Mouse (Mus musculus) kidney, adult 11 months (tissue): ENCODE measurements around the gene Rps19.
"Not testable (repeated sequence)": the region's sequence is repeated elsewhere in the genome, so short reads cannot be mapped to it uniquely, and the experiment has no call there.

ENCODE experiments used
- DNase-seq: peaks from one replicate; pipeline ENCODE4 v3.0.0; 2022

Gene Rps19

GRCm38 (mm10) chr7:24883896-24884692, at the start of gene Rps19:
Gene Rps19 (plus strand): TSS chr7:24884371.
- DNase-seq: peak; percentile 100

- not testable (repeated sequence) for DNase-seq
Measured at GRCm38 (mm10) chr7:24838732-24839409, 45.3 kb upstream of the Rps19 start.

- no peak for DNase-seq
Measured at GRCm38 (mm10) chr7:24839410-24839808, 44.8 kb upstream of the Rps19 start.

- no peak for DNase-seq
Measured at GRCm38 (mm10) chr7:24840331-24840730, 43.8 kb upstream of the Rps19 start.

- no peak for DNase-seq
Measured at GRCm38 (mm10) chr7:24841009-24841408, 43.2 kb upstream of the Rps19 start.

GRCm38 (mm10) chr7:24844144-24844543, 40.0 kb upstream of the Rps19 start:
- no peak for DNase-seq

GRCm38 (mm10) chr7:24845181-24845580, 39.0 kb upstream of the Rps19 start:
- no peak for DNase-seq

DNA sequence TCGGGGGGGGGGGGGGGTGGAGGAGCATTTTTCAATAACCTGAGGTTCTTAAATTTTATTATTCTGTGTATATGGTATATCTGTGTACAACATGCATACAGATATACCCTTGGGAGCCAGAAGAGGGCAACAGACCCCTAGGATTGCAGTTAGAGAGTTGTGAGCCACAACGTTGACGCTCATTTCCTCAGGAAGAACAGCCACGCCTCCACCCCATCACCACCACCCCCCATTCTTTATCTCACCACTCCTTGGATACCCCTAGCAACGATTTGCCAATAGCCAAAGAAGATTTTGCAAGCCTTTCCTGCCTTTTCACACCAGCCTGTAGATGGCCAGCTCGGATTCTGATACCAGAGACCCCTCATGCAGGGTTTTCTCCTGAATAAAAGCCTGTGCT, 38.5 kb upstream of the Rps19 start:
- no peak for DNase-seq

- not testable (repeated sequence) for DNase-seq
Measured at GRCm38 (mm10) chr7:24846576-24846975, 37.6 kb upstream of the Rps19 start.

DNA sequence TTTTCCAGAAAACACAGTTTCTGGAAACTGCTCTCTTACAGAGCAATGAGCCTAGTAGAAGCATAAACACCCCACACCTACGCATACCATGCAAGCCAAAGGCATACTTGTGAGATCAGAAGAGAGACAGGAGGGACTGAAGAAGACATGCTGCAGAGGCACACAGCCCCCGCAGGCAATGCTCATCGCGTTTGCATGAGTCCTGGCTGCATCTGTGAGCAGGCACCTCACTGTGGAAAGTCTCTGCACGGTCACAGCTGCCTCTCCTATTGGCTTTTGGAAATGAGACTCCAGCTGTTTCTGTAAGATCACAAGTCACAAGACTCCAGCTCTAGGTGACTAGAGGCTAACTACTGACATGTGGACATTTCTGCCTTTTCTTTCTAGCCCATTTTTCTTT, 34.0 kb upstream of the Rps19 start:
- peak; percentile 9 for DNase-seq

DNA sequence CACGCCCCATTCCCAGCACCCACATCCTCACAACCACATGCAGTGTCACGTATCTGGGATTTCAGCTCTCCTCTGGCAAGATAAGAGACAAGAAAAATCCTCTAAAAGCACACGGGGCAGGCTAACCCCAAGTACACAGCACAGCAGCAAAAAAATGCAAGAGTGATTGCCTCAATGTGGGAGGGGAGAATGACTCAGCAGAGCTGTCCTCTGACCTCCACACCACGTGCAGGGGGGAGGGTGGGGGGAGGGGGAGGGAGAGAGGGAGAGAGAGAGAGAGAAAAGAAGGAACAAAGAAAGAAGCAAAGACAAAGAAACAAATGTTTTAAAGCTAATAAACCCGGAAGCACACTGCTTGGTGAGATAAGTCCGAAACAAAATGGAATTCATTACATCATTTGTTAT, 33.3 kb upstream of the Rps19 start:
- peak; percentile 10 for DNase-seq

GRCm38 (mm10) chr7:24851596-24852325, 32.4 kb upstream of the Rps19 start:
- no peak for DNase-seq

DNA sequence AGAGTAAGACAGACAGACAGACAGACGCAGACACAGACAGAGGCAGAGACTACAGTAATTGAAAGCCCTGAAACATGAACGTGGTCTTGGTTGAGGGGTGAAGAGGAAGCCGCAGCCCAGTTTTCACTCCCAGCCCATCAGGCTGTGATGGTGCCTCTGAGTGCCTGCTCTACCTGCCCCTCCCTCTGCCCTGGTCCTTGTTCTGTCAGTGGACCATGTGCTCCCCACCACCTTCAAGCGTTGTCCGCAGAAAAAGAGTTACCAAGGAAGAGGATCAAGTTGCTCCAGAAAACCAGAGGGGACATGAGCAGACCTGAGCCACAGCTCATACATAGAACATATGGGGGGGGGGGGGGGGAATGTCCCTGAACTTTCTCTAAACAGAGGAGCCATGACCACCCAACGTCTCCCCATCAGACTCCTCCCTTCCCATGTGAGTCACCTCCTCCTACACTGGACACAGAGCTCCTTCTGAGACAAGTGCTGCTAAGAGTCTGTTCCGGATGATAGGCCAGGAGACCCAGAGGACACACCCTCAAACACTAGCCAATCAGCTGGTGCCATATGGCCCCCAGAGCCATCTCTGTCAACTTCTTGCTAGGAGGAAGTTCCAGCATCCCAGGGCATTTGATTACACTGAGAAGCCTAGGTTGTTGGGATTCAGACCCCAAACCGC, 31.5 kb upstream of the Rps19 start:
- no peak for DNase-seq

DNA sequence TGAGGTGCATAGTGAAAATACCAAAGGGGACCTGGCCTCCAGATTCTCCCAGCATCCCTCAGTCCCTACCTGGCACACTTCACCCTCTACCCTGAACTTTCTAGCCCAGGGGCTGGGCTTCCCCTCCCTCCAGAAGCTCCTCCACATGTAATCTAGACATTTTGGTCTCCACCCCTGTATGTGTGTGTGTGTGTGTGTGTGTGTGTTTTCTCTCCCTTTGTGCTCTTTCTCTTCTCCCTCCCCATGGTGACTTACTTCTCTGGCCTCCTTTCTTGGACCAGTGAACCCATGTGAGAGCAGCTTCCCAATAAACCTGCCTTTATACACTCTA, 31.0 kb upstream of the Rps19 start:
- no peak for DNase-seq

- DNase-seq: no peak
Measured at GRCm38 (mm10) chr7:24853695-24854094, 30.5 kb upstream of the Rps19 start.

DNA sequence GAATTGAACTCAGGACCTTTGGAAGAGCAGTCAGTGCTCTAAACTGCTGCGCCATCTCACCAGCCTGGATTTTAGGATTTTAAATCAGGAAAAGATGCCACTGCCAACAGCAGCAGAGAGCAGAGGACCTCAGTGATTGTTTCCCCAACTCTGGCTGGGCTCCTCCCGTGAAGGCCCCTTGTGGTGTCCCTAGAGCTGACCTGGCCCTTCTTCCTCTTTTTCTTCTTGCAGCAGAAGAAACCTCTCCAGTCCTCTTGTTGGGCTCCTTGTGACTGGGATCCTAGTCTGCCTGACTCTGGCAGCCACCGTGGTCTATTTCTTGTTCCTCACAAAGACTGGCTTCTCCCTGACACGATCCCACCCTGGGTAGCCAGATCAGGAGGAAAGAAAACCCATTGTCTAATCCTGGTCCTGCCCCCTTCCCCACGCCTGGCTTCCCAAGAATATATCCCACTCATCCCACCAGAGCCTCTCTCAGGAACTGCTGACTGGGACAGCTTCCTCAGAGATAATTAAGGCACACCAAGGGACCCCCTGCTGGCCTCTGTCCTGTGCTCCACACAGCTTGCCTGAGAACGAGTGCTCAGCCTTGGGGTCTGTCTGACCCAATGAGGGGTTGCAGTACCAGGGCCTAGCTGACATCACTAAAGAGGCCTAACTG, 27.6 kb upstream of the Rps19 start:
- DNase-seq: no peak

- no peak for DNase-seq
Measured at GRCm38 (mm10) chr7:24859234-24859633, 24.9 kb upstream of the Rps19 start.

DNA sequence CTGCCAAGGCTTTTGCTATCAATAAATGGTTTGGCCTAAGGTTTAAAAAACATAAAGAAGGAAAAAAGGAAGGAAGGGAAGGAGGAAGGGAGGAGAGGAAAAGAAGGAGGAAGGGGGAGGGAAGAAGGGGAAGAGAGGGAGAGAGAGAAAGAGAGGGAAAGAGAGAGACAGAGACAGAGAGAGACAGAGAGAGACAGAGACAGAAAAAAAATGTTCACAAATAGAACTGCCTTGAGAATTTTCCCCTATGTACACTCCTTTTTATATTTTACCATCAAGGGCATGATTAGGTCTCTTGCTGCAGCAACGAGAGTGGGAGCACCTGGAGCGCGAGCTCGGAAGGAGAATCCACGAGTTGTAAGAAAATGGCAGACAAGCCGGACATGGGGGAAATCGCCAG, 22.3 kb upstream of the Rps19 start, which contains the start of gene Gm9844:
Gene Gm9844 (plus strand): TSS at position 301 of the 400 bp plus-strand sequence.
- DNase-seq: no peak

GRCm38 (mm10) chr7:24862853-24863252, 21.3 kb upstream of the Rps19 start:
- no peak for DNase-seq

- DNase-seq: no peak
Measured at GRCm38 (mm10) chr7:24864156-24864555, 20.0 kb upstream of the Rps19 start.

- DNase-seq: no peak
Measured at GRCm38 (mm10) chr7:24869080-24869479, 15.1 kb upstream of the Rps19 start.

- DNase-seq: no peak
Measured at GRCm38 (mm10) chr7:24869532-24870165, 14.5 kb upstream of the Rps19 start, which contains the start of the genes Lypd4 and Dmrtc2. Gene Lypd4 (minus strand): TSS chr7:24869941. Gene Dmrtc2 (plus strand): TSS chr7:24870057.
